Mouse (Mus musculus) ES-E14 (cell line): ENCODE measurements around the gene Grik5. TPM values are rescaled to one million over a fixed set of nuclear protein-coding genes. Genes with fewer than 3 reads are reported as not detected.

Experiments used
- DNase-seq: peaks from one replicate; pipeline ENCODE4 v3.0.0-alpha.2; 2013; ENCODE audit warnings: low read depth, low spot score
- H3K27ac ChIP-seq: 2 replicates; pipeline ENCODE4 v1.5.1; 2012; ENCODE audit warnings: low read depth, mild to moderate bottlenecking, low read length, moderate library complexity, mixed read lengths; ENCODE audit not compliant: poor library complexity, insufficient read depth, severe bottlenecking
- H3K36me3 ChIP-seq: 2 replicates; pipeline ENCODE4 v1.6.1; 2012; ENCODE audit warnings: mild to moderate bottlenecking, low read length, moderate library complexity, mixed read lengths; ENCODE audit not compliant: control insufficient read depth, poor library complexity, insufficient read depth, severe bottlenecking
- H3K4me1 ChIP-seq, 2 experiments: fragments of 150-350 bp in 1 of 2; sonication (generic) in 1 of 2; 2 replicates each; pipeline ENCODE4 v1.6.1; 2012; ENCODE audit warnings: low read length in 2 of 2, mild to moderate bottlenecking in 1 of 2, mixed read lengths in 1 of 2; ENCODE audit not compliant: control insufficient read depth in 2 of 2, insufficient read depth in 2 of 2, poor library complexity in 1 of 2
- H3K4me3 ChIP-seq, 2 experiments: fragments of 150-350 bp in 1 of 2; sonication (generic) in 1 of 2; 2 replicates each; pipeline ENCODE4 v1.5.1; 2012; ENCODE audit warnings: low read length in 2 of 2, low read depth in 1 of 2, mild to moderate bottlenecking in 1 of 2, mixed read lengths in 1 of 2; ENCODE audit not compliant: insufficient read depth in 1 of 2, poor library complexity in 1 of 2, severe bottlenecking in 1 of 2
- H3K9ac ChIP-seq: 2 replicates; pipeline ENCODE4 v1.6.1; 2012; ENCODE audit warnings: low read depth, mild to moderate bottlenecking, low read length, mixed read lengths; ENCODE audit not compliant: poor library complexity, insufficient read depth, severe bottlenecking
- H3K9me3 ChIP-seq: fragments of 150-350 bp; sonication (generic); 2 replicates; pipeline ENCODE4 v1.6.1; 2012; ENCODE audit warnings: low read depth, mild to moderate bottlenecking, low read length; ENCODE audit not compliant: control insufficient read depth, insufficient read depth
- CHD2 ChIP-seq: IDR thresholded peaks from 2 replicates; pipeline ENCODE4 v1.6.1; 2014; ENCODE audit warnings: mild to moderate bottlenecking, low read depth, low read length, inconsistent platforms
- HCFC1 ChIP-seq: IDR thresholded peaks from 2 replicates; pipeline ENCODE4 v1.6.1; 2012; ENCODE audit warnings: low read length, inconsistent platforms, borderline replicate concordance; ENCODE audit not compliant: insufficient read depth
- MAFK ChIP-seq: IDR thresholded peaks from 2 replicates; pipeline ENCODE4 v1.6.1; 2014; ENCODE audit warnings: mild to moderate bottlenecking, low read depth, low read length, inconsistent platforms; ENCODE audit not compliant: insufficient read depth
- ZC3H11A ChIP-seq: IDR thresholded peaks from 2 replicates; pipeline ENCODE4 v1.6.1; 2012; ENCODE audit warnings: low read depth, mild to moderate bottlenecking, inconsistent platforms, low read length, borderline replicate concordance
- ZNF384 ChIP-seq: IDR thresholded peaks from 2 replicates; pipeline ENCODE4 v1.6.1; 2012; ENCODE audit warnings: low read depth, low read length, inconsistent platforms
- in situ Hi-C, 2 experiments: fragments of 600-800 bp; cut with MboI; formaldehyde crosslinking; loops; one replicate each; pipeline ENCODE4 v1.15.1; 2025; ENCODE audit warnings: low sequenced_read_pairs in 2 of 2, inconsistent platforms in 1 of 2; ENCODE audit not compliant: unreplicated experiment in 2 of 2
- total RNA-seq: library from RNA; depleted of rRNA; stranded (reverse); fragments of 300-350 nt; gene quantifications from 2 replicates; pipeline ENCODE4 v1.2.3, GENCODE M21; 2012; rRNA removed

The Grik5 gene
- 10.0 and 10.7 TPM in 2 replicates for total RNA-seq

GRCm38 (mm10) chr7:25071979-25072715 lies at the start of gene Grik5, which contains the start of gene Zfp574:
Gene Grik5 (minus strand): TSS chr7:25072346.
Gene Zfp574 (plus strand): TSS chr7:25072567.
- TF ChIP-seq ZNF384 (no peak), MAFK (no peak), HCFC1 (no peak), CHD2 (no peak), ZC3H11A (no peak)
- Histone ChIP-seq H3K4me1 (peaks cover 0 to 15% of the 10 kb centered on the region in 2 experiments; a peak in 1 of 4 replicates), H3K4me3 (peak within 1 kb of the TSS; percentile 54 to 67), H3K9me3 (no peaks in the 10 kb centered on the region), H3K9ac (peak within 1 kb of the TSS; percentile 55), H3K27ac (no peak within 1 kb of the TSS), H3K36me3 (peaks cover 5% of the 10 kb centered on the region; the same call in 1 of the 2 replicates)
- no peak for DNase-seq
- in situ Hi-C loops, result no loop called here

DNA sequence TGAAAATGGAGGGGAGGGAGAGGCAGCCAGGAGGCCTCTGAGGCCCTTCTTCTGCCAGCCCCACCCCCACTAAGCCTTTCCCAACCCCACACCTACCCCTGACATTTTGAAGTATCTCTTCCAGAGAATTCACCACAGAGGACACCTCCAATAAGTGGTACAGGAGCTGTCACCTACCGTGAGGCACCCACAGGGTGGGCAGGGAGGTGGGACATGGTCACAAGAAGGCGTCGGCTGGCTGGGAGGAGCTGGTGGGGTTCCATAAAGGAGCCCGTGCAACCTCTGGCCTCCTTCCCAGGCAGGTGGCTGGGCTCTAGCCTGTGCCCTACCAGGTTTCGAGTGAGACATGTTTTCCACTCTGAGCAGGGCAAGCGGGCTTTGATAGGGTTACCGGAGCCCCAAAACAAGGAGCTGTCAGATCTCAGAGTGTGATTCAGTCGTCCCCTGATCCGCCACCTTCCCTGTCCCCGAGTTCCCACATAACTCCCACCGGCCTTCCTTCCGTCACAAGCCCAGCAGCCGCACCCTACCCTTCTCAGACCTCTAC lies 49.2 kb upstream of the Grik5 start:
- Histone ChIP-seq H3K36me3 (no peaks in the 10 kb centered on the region), H3K27ac (no peak overlapping the region), H3K4me3 (no peak overlapping the region), H3K9me3 (no peaks in the 10 kb centered on the region), H3K4me1 (peaks cover 0 to 18% of the 10 kb centered on the region in 2 experiments; a peak in 2 of 4 replicates), H3K9ac (no peak overlapping the region)
- no peak for TF ChIP-seq MAFK
- no peak for TF ChIP-seq ZC3H11A
- no peak for TF ChIP-seq CHD2
- TF ChIP-seq HCFC1, result no peak
- no peak for TF ChIP-seq ZNF384
- in situ Hi-C loops, result no loop called here
- DNase-seq, result no peak

GRCm38 (mm10) chr7:25120061-25120834 lies 48.1 kb upstream of the Grik5 start:
- in situ Hi-C loops, result no loop called here
- DNase-seq, result no peak
- Histone ChIP-seq H3K27ac (no peak overlapping the region), H3K9ac (no peak overlapping the region), H3K36me3 (no peaks in the 10 kb centered on the region), H3K9me3 (no peaks in the 10 kb centered on the region), H3K4me1 (peaks cover 0 to 18% of the 10 kb centered on the region in 2 experiments; a peak in 2 of 4 replicates), H3K4me3 (peak overlapping the region in 1 of 2 experiments; percentile 24; a peak in 1 of 4 replicates)
- TF ChIP-seq MAFK, result no peak
- no peak for TF ChIP-seq ZC3H11A
- no peak for TF ChIP-seq CHD2
- TF ChIP-seq HCFC1, result no peak
- no peak for TF ChIP-seq ZNF384

GRCm38 (mm10) chr7:25112956-25113603 lies 40.9 kb upstream of the Grik5 start:
- Histone ChIP-seq H3K4me3 (no peak overlapping the region), H3K4me1 (peaks cover 3 to 7% of the 10 kb centered on the region in 2 experiments; a peak in 2 of 4 replicates), H3K9ac (no peak overlapping the region), H3K27ac (no peak overlapping the region), H3K9me3 (no peaks in the 10 kb centered on the region), H3K36me3 (no peaks in the 10 kb centered on the region)
- DNase-seq, result no peak
- in situ Hi-C loops, result no loop called here
- TF ChIP-seq HCFC1 (no peak), CHD2 (no peak), ZC3H11A (no peak), ZNF384 (no peak), MAFK (no peak)
